Mouse (Mus musculus) erythroblast, embryonic 14.5 days (primary cell): Measurements from ENCODE around the gene Hsf4. TPM values are rescaled to one million over a fixed set of nuclear protein-coding genes. Genes with fewer than 3 reads are reported as not detected.
"Not testable (repeated sequence)": the region's sequence is repeated elsewhere in the genome, so short reads cannot be mapped to it uniquely, and the experiment has no call there.

Source experiments
- H3K27me3 ChIP-seq: 2 replicates; pipeline ENCODE4 v1.6.1; 2012; ENCODE audit warnings: inconsistent platforms; ENCODE audit not compliant: control insufficient read depth
- H3K36me3 ChIP-seq: 2 replicates; pipeline ENCODE4 v1.6.1; 2012; ENCODE audit warnings: mild to moderate bottlenecking, inconsistent platforms; ENCODE audit not compliant: control insufficient read depth
- H3K4me1 ChIP-seq: 2 replicates; pipeline ENCODE4 v1.6.1; 2012; ENCODE audit warnings: inconsistent platforms; ENCODE audit not compliant: control insufficient read depth
- H3K4me3 ChIP-seq: replicated peaks from 2 replicates; pipeline ENCODE3; 2012; ENCODE audit warnings: moderate library complexity, mild to moderate bottlenecking, inconsistent platforms
- H3K9me3 ChIP-seq: 2 replicates; pipeline ENCODE4 v1.6.1; 2012; ENCODE audit warnings: low read length, inconsistent platforms, mixed read lengths; ENCODE audit not compliant: control insufficient read depth
- GATA1 ChIP-seq: IDR thresholded peaks from 2 replicates; pipeline ENCODE4 v1.6.1; 2012; ENCODE audit warnings: low read length, inconsistent platforms, mixed read lengths
- TAL1 ChIP-seq: IDR thresholded peaks from 3 replicates; pipeline ENCODE4 v1.6.1; 2012; ENCODE audit warnings: low read length, inconsistent platforms, mixed read lengths
- polyA plus RNA-seq: library from polyadenylated mRNA; stranded (reverse); fragments of >175 nt; gene quantifications from 2 replicates; pipeline ENCODE4 v1.2.3, GENCODE M21; 2012

Hsf4 gene
- not detected in 2 replicates for polyA plus RNA-seq

DNA sequence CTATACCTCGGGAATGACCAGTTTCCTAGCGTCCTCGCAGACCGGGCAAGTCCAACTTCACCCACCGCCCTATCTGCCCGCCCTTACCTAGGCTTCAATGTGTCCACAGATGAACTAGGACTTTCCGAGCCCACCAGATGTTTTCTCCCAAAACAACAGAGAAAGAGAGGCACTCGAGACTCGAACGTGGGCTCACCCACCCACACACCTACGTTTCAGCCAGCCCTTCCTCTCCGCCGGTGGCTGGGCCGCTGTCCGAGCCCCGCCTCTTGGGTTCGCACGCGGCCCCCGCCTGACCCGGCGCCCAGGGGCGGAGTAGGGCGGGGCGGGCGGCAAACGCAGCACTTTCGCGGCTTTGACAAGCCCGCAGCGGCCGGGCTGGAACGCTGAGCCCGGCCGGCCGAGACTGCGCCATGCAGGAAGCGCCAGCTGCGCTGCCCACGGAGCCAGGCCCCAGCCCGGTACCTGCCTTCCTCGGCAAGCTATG, at the start of gene Hsf4:
TSS of gene Hsf4 (plus strand) at position 341 of the 487 bp plus-strand sequence.
- H3K4me1 ChIP-seq: peaks cover 34% of the 10 kb centered on the region
- H3K4me3 ChIP-seq: peak within 1 kb of the TSS; percentile 23
- peaks cover 34% of the 10 kb centered on the region for H3K9me3 ChIP-seq
- TF ChIP-seq GATA1 (no peak), TAL1 (no peak)
- H3K27me3 ChIP-seq: peaks cover 99% of the 10 kb centered on the region
- no peaks in the 10 kb centered on the region for H3K36me3 ChIP-seq

DNA sequence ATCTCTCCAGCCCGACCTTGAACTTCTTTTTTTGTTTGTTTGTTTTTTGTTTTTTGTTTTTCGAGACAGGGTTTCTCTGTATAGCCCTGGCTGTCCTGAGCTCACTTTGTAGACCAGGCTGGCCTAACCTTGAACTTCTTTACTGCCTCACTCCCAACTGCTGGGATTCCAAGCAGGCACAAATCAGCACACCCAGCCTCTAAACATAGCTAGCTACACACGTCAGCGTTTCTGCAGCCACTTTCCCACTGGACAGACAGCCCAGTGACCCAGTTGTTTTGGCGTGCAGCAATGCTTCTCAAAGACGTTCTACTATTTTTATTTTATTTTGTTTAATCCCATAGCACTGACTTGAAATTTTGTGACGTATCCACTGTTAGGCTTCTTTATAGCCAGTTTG, 45.8 kb upstream of the Hsf4 start:
- H3K4me1 ChIP-seq: peaks cover 35% of the 10 kb centered on the region

DNA sequence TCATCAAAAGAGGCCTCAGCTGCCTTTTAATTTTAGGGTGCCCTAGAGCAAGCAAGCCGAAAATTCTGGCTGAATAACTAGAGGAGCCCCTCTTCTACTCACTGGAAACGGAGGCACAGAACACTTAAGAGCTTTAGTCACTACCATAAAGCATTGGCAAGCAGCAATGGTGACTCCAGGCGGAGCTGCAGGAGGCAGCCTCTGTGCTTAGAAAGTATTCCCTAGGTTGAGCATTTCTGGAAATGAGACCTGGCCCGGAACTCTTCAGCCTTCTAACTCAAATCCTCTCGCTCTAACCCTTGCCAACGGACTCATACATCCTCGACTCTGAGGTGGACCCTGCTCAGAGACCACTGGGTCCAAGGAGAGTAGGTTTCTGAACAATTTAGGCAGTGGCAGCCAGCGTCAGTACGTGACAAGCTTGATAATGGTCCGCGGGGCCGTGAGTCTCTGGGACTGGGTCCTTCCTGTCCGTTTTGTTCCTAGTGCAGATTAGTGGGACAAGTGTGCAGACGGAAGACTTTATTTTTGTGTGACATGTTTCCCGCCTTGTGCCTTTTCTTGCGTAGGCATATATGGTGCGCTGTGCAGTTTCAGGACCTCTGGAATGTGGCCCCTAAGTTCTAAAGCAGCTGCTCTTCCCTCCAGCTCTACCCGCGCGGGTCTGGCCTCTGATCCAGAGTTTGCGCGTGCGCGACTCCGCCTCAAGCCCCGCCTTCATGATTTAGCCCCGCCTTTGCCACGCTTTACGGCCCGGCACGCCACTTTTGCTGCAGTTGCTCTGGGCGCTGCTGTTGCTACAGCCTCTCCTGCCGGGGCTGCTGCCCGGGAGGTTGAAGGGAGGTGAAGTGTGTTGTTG, 45.0 kb upstream of the Hsf4 start, which contains the start of gene D230025D16Rik:
TSS of gene D230025D16Rik (plus strand) at position 733 of the 859 bp plus-strand sequence.
- Histone ChIP-seq H3K4me1 (peaks cover 36% of the 10 kb centered on the region), H3K9me3 (no peaks in the 10 kb centered on the region), H3K4me3 (peak within 1 kb of the TSS; percentile 67), H3K27me3 (no peaks in the 10 kb centered on the region), H3K36me3 (peaks cover 24% of the 10 kb centered on the region)
- TF ChIP-seq GATA1 (no peak), TAL1 (no peak)

More for the DNA sequence above, 45.8 kb upstream of the Hsf4 start:
- peaks cover 16% of the 10 kb centered on the region for H3K36me3 ChIP-seq
- H3K27me3 ChIP-seq: no peaks in the 10 kb centered on the region
- TF ChIP-seq TAL1 (no peak), GATA1 (no peak)
- H3K4me3 ChIP-seq: no peak overlapping the region
- H3K9me3 ChIP-seq: no peaks in the 10 kb centered on the region

DNA sequence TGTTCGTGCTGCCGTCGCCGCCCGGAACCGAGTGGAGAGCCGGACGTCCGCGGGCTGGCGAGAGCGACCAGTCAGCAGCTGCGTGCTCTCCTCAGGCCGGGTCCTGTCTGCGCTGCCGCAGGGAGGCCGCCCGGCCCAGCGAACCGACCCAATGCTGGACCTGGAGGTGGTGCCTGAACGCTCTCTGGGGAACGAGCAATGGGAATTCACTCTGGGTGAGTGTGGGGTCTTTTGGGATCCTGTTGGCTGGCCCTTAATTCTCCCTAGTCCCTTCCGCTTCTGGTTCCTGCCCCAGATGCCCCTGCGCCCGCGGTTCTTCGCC, 44.4 kb upstream of the Hsf4 start:
- peak overlapping the region; percentile 67 for H3K4me3 ChIP-seq
- peaks cover 30% of the 10 kb centered on the region for H3K36me3 ChIP-seq
- H3K4me1 ChIP-seq: peaks cover 41% of the 10 kb centered on the region
- H3K9me3 ChIP-seq: no peaks in the 10 kb centered on the region
- no peak for TF ChIP-seq GATA1
- no peak for TF ChIP-seq TAL1
- no peaks in the 10 kb centered on the region for H3K27me3 ChIP-seq

DNA sequence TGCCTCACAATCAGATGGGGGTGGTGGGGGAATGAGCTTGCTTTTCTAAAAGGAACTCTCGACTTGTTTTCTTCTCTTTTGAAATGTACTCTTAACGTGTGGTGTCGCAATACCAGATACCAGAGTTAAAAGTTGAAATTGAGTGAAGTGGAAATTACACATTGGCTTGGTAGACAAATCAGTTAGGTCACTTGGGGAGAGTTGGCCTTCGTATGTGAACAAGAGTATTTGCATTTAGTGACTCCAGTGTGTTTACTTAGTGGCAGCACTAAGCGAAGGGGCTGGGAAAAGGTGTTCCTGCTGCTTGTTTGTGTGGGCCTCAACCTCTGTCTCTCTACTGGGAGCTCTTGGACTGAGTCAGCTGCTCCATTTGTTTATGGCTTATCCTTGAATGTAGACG, 43.7 kb upstream of the Hsf4 start:
- Histone ChIP-seq H3K36me3 (peaks cover 35% of the 10 kb centered on the region), H3K4me3 (peak overlapping the region; percentile 67), H3K27me3 (no peaks in the 10 kb centered on the region), H3K9me3 (no peaks in the 10 kb centered on the region), H3K4me1 (peaks cover 46% of the 10 kb centered on the region)
- TF ChIP-seq TAL1 (no peak), GATA1 (no peak)

DNA sequence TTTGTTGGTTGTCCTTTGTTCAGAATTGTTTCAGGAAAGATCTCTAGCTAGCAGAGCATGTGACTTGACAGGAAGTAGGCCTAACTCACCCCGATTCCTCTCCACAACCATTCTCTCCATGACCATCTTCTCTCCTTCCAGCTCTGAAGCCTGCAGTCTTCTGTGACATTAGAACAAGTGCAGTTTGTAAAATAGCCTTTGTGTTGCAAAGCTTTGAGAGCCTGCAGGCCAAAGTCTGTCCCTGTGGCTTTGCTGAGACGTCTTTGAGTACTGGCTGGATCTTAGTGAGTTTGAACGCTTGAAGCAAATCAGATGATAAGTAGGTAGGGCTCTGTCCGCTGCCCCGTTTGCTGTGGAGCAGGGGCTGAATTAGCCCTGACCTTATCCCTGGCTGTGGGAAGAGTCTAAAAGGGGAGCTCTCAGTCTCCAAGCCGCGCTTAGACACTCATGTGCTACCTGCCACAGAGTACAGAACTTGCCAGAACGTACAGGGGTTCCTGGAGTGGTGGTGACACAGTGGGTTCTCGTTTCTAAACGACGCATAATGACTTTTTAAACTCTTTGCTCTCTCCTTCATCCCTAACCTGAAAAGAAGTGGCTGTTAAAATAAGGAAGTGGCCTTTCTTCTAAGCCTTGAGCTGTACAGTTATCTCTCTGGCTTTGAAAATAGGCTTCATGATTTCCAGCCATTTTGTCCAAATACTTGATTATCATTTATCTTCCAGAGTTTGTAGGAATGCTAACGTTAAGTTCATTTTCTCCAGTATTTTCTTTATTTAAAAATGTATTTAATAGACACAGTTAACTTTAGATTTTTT, 37.9 kb upstream of the Hsf4 start:
- H3K9me3 ChIP-seq: no peaks in the 10 kb centered on the region
- H3K36me3 ChIP-seq: peaks cover 85% of the 10 kb centered on the region
- H3K27me3 ChIP-seq: no peaks in the 10 kb centered on the region
- no peak overlapping the region for H3K4me3 ChIP-seq
- TF ChIP-seq TAL1 (no peak), GATA1 (no peak)
- peaks cover 60% of the 10 kb centered on the region for H3K4me1 ChIP-seq

DNA sequence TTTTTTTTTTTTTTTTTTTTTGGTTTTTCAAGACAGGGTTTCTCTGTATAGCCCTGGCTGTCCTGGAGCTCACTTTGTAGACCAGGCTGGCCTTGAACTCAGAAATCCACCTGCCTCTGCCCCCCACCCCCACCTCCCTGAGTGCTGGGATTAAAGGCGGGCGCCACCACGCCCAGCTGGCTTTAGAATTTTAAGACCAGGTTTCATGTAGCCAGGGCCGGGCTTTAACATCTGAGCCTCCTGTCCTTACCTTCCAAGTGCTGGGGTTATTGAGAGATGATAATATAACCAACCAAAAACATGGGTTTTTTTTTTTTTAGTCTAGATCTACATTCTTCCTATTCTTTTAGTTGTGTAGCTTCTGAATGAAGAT, 37.3 kb upstream of the Hsf4 start:
- H3K9me3 ChIP-seq, H3K4me3 ChIP-seq, H3K27me3 ChIP-seq: not testable (repeated sequence)
- H3K36me3 ChIP-seq: peaks cover 86% of the 10 kb centered on the region
- H3K4me1 ChIP-seq: peaks cover 54% of the 10 kb centered on the region

DNA sequence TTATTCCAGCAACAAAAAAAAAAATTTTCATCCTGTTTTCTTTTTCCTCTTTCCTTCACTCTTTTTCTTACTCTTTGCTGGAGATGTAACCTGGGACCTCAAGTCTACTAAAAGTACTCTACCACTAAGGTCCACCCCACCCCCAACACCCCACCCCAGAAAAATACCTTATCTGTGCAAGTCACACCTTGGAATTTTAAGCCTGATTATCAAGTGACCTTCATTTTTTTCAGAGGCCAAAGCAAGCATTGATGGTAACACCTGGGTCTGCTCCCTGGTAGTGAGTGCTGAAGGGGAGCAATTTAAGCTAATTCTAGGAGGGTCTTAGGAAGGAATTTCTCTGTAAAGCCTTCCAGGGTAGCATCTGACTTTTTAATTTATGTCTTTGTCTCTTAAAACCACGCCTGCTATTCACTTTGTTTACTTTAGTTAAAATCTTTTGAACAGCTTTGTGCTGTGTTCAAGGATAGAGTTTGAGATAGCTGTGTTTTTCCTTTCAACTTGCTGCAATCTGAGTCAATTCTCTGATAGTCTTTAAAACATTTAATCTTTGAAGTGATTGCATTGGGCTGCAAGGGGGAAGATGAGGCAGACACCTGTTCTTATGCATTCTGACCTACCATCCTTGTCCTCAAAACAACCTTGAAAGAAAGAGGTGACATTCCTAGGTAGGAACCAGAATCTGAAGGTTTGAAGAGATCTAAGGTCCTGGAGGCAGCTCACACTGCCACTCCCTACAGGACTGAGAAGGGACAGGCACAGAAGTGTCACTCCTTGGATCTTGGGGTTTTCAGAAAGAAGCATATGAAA, 36.3 kb upstream of the Hsf4 start:
- H3K4me1 ChIP-seq: peaks cover 48% of the 10 kb centered on the region
- no peaks in the 10 kb centered on the region for H3K27me3 ChIP-seq
- H3K9me3 ChIP-seq: no peaks in the 10 kb centered on the region
- TF ChIP-seq GATA1: no peak
- TF ChIP-seq TAL1: no peak
- peaks cover 86% of the 10 kb centered on the region for H3K36me3 ChIP-seq
- H3K4me3 ChIP-seq: no peak overlapping the region
